Mouse (Mus musculus) cerebellum, postnatal 10 days (tissue): Measurements from ENCODE around the gene Ift81.
"Not testable (repeated sequence)": the region's sequence is repeated elsewhere in the genome, so short reads cannot be mapped to it uniquely, and the experiment has no call there.

Experiments
- DNase-seq, 2 experiments: peaks; one replicate each; pipeline ENCODE4 v3.0.0; 2021; ENCODE audit warnings: mixed read lengths in 2 of 2

Ift81 gene

DNA sequence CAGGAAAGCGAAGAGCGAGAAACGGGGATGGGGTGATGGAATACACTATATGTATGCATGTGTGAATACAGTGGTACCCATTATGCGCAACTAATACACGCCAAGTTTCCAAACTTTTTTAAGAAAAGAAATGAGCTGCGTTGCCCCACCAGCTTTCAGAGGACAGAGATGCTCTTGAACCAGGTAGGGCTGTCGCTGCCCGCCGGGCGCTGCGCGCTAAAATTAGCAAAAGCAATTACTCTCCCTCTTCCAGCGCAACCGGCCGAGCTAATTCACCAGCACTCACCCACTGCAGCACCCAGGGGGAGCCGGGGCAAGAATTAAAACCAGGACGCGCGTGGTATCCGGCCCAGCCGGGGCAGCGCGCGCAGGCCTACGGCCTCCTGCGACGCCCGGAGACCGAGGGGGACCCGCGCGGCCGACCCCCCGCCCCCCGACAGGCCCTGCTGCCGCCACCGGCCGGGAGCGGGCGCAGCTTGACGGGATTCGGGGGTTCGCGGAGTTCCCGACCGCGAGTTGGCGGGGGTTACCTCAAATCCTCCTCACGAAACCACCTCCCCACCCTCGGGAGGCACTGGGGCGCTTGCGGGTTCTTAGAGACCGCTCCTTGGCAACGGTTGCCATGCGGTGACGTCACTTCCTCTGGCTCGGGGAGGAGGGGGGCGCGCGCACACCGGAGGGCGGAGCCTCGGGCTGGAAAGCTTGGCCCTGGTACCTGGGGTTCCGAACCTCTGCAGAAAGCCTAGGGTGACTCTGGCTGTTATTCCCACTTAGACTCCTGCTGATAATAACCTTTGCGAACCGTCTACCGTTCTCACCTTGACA lies at the start of gene Ift81:
Gene Ift81 (minus strand): TSS at position 611 of the 825 bp plus-strand sequence.
- DNase-seq: peak; percentile 99 to 100

DNA sequence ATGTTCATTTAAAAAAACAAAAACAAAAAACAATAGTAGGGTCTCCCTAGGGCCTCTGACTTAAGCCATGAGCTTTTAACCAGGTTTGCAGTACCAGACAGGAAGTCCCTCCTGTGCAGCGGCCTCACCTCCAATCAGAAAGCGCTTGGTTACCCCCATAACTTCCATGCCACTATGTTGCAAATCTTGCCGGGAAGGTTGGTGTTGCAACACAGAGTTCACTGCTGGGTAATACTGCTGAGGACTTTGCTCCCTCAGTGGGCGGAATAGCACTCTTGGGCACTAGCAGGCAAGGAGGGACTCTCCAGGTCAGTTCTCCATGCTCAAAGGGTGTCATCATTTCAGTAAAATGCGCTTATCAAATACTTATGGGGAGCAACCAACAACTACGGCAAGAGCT lies 48.2 kb upstream of the Ift81 start:
- no peak for DNase-seq

DNA sequence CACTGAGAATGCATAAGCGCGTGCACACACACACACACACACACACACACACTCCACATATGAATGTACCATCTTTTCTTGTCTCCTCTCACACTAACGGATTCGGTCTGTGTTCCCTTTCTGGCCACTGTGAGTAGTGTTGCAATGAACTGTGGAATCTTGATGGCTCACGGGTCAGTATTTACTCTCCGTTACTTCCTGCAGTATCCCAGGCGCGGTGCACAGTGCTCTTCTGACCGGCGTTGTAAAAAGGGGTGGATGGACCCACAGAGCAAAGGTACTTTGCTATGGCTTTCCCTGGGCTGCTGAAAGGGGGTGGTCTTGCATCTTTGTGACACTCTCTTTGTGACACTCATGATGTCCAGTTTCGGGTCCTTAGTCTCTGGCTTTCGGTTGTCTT lies 42.5 kb upstream of the Ift81 start:
- DNase-seq: no peak

DNA sequence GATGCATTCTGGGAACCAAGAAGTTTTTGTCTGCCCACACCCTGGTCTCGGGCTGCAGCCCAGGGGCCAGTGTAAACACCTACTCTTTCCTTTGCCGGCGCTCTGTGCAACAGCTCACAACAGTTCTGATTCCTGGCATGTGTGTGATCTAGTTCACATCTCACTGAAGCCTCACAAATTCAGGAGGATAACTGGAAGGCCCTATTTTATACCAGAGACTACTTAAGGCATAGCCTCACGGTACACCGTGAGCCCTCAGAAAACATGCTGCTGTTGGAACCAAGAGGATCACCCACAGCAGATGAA lies 39.9 kb upstream of the Ift81 start:
- peak in 1 of 2 experiments; percentile 21 for DNase-seq

DNA sequence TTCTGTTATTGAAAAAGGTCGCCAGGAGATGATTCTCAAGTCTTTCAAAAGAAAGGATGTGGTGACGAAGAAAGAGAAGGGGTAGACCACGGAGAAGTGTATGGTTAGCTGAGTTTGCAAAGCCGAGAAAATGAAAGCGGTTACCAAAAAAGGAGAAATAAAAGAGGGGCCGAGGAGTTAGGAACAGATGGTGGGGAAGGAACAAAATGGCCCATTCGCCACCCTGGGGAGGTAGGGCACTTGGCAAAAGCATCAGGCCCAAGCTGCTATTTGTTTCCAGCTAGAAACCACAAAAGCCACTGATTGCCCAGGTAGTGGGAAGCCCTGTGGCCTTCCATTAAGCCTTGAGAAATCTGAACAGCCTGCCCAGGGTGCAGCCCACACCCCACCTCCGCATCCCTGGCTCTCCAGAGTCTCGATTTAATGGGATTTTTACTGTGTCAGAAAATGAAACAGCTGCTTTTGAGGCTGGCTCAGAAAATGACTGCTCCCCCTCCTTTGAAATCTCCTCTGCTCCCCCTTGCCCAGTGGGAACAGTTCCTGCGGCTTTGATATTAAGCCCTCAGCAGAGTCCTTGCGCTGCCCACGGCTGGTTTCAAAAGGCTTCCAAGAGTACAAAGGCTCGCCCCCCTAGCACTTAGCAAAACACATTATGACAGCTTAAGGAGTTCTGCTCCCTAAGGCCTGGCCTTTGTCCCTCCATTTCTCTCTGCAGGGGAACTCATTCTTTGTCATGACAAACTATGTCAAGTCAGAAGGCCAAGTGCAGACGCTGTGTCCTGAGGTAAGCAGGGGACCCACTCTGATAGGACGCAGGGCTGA lies 39.3 kb upstream of the Ift81 start:
- DNase-seq: peak; percentile 77 to 81

DNA sequence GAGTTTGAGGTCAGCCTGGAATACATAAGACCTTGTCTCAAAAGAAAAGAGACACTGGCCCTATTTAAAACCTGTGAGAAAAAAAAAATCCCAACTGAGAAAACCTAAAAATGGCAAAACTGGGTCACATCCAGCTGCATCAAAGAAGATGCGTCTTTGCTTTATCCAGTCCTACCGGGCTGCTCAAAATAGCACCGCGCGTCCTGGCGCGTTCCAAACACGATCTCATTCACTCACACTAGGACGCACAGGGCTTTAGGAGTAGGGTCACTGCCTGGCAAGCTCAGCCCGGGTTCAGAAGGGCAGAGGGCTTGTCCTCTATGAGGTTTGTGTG lies 38.8 kb upstream of the Ift81 start:
- peak; percentile 51 to 58 for DNase-seq

DNA sequence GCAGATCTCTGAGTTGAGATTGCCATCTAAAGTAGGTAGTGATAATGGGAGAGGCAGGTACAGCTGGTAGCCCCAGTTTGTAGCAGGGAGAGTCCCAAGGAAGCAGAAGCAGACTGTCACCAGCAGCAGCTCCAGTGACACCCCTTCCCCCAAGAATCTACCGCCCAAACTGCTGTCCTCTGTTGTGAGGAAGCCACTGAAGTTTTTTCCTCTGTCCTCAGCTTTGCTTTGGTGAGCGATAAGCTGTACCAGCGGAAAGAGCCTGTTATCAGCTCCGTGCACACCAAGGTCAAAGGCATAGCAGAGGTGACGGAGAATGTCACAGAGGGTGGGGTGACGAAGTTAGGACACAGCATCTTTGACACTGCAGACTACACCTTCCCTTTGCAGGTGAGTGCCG lies 38.2 kb upstream of the Ift81 start:
- no peak for DNase-seq

DNA sequence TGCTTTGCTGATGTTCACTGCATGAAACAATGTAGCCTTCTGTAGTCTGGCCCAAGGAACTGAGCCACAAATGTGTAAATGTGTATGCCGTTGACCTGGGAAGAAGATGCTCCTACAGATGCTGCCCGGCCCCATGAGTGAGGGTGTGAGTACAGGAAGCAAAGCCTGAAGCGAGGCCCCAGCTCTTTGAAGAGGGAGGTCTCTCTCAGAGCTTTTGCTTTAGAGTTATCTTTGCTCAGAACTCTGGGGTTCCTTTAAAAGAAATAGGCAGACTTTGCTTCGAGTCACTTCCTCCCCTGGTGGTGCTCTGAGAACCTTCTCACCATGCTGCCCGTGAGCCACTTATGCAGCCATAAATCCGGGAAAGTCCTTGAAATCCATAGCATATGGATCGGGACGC lies 35.8 kb upstream of the Ift81 start:
- DNase-seq: no peak

DNA sequence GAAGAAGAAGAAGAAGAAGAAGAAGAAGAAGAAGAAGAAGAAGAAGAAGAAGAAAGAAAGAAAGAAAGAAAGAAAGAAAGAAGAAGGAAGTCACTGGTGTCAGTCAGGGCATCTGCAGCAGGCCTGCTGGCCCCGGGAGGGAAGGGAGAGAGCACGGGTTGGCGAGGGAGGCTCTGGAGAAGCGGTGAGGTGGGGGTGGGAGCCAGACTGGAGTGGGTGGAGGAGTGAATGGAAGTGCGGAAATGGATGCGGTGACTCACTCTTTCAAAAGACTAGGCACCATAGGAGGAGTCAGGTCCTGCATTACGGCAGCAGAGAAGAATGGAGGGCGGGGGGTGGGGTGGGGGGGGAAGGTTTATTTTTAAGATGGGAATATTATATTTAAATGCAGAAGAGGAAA lies 34.9 kb upstream of the Ift81 start:
- no peak for DNase-seq

DNA sequence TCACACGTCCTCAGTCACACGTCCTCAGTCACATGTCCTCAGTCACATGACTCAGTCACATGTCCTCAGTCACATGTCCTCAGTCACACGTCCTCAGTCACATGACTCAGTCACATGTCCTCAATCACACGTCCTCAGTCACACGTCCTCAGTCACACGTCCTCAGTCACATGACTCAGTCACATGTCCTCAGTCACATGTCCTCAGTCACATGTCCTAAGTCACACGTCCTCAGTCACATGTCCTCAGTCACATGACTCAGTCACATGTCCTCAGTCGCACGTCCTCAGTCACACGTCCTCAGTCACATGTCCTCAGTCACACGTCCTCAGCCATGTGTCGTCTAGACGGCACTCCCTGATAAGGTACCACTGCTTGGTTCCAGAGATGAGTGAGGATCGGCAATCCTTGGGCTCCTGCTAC lies 33.6 kb upstream of the Ift81 start:
- not testable (repeated sequence) for DNase-seq

DNA sequence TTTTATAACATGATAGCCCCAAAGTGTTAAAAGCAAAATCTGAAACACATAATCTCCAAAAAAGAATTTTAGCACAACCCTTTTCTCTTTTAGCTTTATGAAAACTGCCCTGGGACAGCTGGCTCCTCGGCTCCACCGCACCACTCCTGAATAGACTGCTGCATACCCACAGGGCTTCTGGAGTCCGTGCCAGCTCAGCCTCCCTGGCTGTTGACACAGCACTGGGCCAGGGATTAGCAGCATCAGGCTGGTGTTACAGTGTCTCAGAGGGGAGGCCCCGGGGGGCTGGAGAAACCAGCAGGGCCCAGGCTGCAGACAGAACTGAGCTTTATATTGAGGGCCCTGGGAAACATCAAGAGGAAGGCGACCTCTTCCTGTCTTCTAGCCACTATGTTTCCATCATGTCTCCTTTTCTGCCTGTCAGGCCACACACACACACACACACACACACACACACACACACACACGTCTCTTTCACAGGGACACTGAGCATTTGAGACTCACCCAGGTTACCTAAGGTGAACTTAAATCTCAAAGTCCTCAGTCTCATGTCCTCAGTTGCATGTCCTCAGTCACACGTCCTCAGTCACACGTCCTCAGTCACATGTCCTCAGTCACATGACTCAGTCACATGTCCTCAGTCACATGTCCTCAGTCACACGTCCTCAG lies 33.1 kb upstream of the Ift81 start:
- DNase-seq: peak; percentile 43 to 61

DNA sequence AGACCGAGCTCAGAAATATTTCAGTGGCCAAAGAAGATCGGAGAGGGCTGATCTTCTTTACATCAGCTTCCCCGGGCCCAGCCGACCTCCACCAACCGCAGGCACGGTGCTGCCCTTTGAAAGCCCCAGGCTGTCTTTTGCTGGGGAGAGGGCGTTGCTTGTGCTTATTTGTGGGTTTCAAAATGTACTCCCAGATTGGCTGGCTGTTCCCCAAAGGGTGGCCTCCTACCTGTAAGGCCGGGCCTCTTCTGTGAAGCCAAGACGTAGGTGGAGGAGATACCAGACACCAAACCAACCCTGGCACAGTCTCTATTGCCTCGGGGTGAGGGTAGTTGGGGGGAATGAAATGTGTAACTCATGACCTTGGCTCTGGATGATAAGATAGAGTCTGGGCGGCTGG lies 31.7 kb upstream of the Ift81 start:
- no peak for DNase-seq

DNA sequence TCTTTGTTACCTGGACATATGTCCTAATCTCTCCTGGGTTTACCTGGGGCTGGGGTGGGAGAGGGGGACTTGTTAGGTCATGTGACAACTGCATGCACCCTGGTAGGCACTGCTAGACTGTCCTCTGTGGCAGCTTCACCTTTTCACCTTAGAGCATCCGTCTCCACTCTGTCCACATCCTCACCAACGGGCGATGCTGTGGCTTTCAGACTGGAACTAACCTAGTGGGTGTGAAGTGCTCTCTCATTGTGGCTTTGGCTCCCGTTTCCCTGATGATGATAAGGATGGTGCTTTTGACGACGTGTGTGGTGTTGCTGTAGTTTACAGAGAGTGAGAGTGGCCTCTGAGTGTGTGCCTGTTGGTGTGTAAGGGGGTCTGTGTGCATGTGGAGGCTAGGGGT lies 31.0 kb upstream of the Ift81 start:
- no peak for DNase-seq

DNA sequence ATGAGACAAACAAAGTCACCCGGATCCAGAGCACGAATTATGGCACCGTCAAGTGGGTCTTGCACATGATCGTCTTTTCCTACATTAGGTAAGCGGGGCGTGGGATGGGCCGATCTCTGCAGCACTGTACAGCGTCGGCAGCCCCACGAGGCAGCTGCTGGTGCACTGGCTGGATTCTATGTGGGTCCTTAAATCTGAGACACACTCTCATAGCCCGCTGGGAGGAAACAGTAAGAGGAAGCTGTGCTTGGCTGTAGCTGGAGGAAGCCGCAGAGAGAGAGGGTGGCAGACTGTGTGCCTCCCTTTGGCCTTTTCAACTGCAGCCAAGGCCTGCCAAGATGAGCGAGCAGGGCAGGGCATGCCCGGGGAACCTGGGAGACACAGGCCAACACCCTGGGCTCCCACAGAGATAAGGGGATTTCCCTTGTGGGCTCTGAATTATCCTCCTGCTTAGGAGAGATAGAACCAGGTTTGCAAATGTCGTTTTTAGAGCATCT lies 29.8 kb upstream of the Ift81 start:
- DNase-seq: peak; percentile 33

DNA sequence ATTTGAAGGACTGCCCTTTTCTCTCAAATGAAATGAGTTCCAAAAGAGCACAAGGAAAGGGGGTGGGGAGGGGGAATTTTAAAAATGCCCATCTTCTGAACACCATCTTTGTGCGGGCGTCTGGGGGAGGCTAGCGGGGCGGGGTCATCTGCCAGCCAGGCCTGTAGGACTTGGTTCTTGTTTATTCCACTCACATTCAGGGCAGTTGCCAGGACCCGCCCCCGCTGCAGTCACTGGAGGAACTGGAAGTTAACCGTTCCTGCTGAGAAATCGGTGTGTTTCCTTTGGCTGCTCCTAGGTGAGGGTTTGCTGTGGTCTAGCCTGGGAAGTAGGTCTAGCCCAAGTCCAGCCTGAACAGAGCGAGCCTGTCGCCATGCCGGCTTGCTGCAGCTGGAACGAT lies 29.4 kb upstream of the Ift81 start, which contains the start of gene P2rx7:
Gene P2rx7 (plus strand): TSS at position 211 of the 400 bp plus-strand sequence.
- peak; percentile 53 to 65 for DNase-seq

DNA sequence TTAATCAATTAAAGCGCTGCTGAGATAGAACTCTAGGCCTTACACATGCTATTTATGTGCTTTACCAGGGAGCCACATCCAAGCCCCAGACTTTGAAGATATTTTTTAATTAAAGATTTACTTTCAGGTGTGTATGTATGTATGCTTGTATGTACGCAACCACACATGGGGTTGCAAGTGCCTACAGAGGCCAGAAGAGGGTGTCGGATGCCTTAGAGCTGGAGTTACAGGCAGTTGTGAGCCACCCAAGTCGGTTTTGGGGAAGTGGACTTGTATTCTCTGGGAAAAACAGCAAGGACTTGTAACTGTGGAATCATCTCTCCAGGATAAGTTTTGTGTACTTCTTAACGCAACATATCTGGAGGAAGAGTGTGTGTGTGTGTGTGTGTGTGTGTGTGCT lies 25.7 kb upstream of the Ift81 start:
- no peak for DNase-seq

DNA sequence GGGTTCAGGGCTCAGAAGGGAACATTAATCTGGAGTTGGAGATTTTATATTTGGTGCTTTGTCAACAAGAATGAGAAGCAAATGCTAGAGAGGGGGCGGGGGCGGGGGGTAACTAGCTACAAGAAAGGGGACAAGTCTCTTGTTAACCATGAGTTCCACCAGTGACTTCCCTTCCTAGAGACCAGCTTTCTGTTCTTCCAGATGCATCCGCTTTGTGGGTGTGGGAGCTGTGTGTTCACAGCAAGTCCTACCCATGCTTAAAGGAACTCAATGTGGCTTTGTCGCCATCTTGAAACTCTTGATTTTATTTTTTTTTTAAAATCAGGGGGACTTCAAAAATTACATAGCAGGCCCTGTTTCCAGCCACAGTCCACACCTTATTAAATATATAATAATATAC lies 25.2 kb upstream of the Ift81 start:
- DNase-seq: no peak

DNA sequence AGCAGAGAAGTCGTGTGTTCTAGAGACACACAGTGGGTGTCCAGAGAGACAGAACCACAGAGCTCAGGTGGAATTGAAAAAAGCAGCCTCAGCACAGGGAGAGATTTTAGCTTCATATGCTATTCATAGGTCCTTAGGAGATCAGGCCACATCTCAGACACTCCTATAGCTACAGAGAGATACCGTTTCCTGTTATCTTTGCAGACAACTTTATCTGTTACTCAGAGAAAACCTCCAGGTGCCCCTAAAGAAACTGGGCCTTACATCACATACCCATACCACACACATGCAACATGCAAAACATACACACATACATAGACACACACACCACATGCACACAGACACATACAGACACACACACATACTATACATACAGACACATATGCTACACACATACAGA lies 24.0 kb upstream of the Ift81 start:
- DNase-seq: no peak

DNA sequence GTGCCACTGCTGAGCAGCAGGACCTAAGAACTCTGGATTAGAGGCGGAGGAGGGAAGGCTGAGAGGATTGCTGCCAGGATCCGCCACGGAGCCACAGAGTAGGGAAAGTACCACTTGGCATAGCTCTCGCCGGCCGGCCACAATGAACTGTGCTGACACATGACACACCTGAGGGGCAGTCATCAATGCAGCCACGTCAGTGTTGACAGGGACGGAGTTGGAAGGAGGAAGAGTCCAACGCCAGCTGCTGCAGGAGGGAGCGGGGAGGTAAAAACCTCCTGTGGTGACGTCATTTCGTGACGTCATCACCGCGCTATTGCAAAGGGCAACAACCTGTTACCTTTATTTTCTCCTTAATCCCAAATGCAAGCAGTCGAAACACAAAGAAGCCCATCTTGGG lies 22.6 kb upstream of the Ift81 start:
- DNase-seq: peak; percentile 42 to 52

DNA sequence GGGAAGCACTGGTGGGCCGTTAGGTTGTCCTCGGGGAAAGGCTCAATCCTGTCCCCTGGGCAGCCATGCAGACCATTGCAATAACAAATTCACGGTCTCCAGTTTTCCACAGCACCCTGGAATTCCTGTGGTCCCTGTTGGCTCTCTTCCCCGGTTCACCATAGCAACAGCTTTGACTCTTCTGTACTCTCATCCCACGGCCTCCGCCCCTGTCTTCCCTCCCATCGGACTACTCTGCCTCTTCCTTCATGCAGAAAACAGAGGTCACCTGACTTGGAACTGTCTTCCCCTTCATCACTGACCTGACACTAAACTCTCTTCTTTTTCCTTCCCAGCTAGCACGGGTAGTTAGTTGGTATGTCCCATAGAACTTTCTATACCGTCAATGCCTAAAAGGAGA lies 22.0 kb upstream of the Ift81 start:
- peak in 1 of 2 experiments; percentile 27 for DNase-seq

DNA sequence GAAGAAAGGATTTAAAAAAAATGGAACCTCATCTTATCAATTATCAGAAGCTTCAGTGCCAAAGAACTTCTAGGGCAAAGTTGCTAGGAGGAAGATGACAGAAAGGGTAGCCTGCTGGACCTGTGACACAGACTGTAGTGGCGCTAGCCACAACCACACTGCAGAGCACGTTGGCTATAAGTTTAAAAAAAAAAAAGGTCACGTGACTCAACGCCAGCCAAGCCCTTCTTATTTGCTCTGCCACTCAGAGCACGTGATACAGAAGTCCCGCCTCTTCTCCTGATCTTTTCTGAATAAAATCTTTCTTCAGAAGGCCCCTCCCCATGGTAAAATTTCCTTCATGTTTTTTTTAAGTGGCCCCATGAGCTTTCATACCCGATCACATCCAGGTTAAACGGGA lies 20.9 kb upstream of the Ift81 start:
- no peak for DNase-seq

DNA sequence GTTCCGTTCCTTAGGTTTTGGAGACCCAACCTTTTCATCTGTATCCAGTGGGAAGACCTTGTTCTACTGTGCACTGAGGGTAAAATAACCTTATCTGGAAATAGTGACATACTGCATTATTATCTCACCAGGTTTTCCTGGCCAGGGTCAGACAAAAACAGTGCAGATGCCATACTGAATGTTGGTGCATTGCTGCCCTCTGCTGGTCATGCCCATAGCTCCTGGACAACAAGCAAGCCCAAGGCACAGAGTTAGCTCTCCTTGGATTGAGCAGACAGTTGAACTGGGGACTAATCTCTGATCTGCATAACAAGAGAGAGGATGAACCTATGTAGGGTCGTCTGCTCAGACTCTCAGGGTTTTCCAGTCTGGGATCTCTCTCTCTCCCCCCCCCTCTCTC lies 12.9 kb upstream of the Ift81 start:
- peak; percentile 96 to 97 for DNase-seq

DNA sequence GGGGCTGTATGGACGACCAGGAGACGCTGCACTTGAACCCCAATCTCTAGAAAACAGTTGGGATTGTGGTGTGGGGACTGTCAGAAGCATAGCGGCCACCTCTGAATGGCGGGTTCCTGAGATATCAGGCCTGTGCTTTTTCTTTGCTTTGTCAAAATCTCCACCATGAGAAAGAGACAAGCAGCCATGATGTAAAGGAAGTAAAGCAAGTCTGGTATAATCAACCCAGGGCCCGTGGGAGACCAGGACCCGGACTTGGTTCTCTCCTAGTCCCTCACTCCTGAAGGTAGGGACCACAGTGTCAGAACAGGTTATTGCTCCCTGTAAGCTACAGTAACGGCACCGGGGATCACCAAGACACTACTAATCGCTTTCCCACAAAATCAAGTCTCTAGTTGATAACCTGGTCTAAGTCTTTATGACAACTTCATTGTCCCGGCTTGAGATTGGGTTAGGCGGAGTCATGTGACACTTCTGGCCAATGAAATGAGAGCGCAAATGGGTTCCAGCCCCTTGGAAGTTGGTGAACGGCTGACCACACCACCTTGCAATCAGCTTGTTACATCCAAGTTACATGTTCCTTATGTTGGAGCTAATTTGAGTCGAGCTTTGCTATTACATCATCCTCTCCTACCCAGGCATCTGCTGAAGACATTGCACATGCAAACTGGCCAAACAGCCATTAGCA lies 11.4 kb upstream of the Ift81 start:
- DNase-seq: no peak
